Mouse (Mus musculus): Measurements from ENCODE around the gene Vwa7. TPM values are rescaled to one million over a fixed set of nuclear protein-coding genes. Genes with fewer than 3 reads are reported as not detected.

Vwa7 gene
- polyA plus RNA-seq, 1 experiment from 2014 or later, result 0.07 TPM

- Histone ChIP-seq H3K9ac (ENCODE audit: low read depth, low read length) (peak overlapping the region; percentile 87), H3K27ac (replicated peaks; ENCODE audit: low read depth, low read length) (peak overlapping the region; percentile 92), H3K4me3 (ENCODE audit: low read depth, low read length) (peak overlapping the region; percentile 66), H3K9me3 (ENCODE audit: control insufficient read depth, low read length) (no peaks in the 10 kb centered on the region), H3K4me2 (ENCODE audit: low read depth, low read length) (peak overlapping the region; percentile 98), H3K4me1 (ENCODE audit: control insufficient read depth, insufficient read depth, low read length) (peaks cover 42% of the 10 kb centered on the region), H3K36me3 (ENCODE audit: control insufficient read depth, insufficient read depth, low read length) (no peaks in the 10 kb centered on the region), H3K27me3 (replicated peaks; ENCODE audit: control insufficient read depth, insufficient read depth, low read length) (no peaks in the 10 kb centered on the region)
- 10% methylated on average over 19 of the region's 48 CpGs for WGBS
- ATAC-seq (ENCODE audit: low read depth) (no peak; the same call in 1 of the 2 replicates), DNase-seq (ENCODE audit: low spot score) (no peak)
Observed at GRCm38 (mm10) chr17:35045807-35046680, 29.7 kb downstream of the Vwa7 start.

GRCm38 (mm10) chr17:35046681-35047455, 30.5 kb downstream of the Vwa7 start, which contains the start of gene Msh5:
Msh5 (minus strand) TSS chr17:35046745.
- peak within 1 kb of the TSS; percentile 66 for H3K4me3 ChIP-seq (ENCODE audit: low read depth, low read length)
- no peaks in the 10 kb centered on the region for H3K9me3 ChIP-seq (ENCODE audit: control insufficient read depth, low read length)
- peak within 1 kb of the TSS; percentile 96 for H3K27ac ChIP-seq (replicated peaks; ENCODE audit: low read depth, low read length)
- H3K27me3 ChIP-seq (replicated peaks; ENCODE audit: control insufficient read depth, insufficient read depth, low read length), result no peaks in the 10 kb centered on the region
- no peaks in the 10 kb centered on the region for H3K36me3 ChIP-seq (ENCODE audit: control insufficient read depth, insufficient read depth, low read length)
- peak within 1 kb of the TSS; percentile 87 for H3K9ac ChIP-seq (ENCODE audit: low read depth, low read length)
- peak within 1 kb of the TSS; percentile 98 for H3K4me2 ChIP-seq (ENCODE audit: low read depth, low read length)
- 4% methylated on average over 29 of the region's 33 CpGs for WGBS
- DNase-seq (ENCODE audit: low spot score) (peak; percentile 99), ATAC-seq (ENCODE audit: low read depth) (peak; percentile 96)
- H3K4me1 ChIP-seq (ENCODE audit: control insufficient read depth, insufficient read depth, low read length), result peaks cover 45% of the 10 kb centered on the region

GRCm38 (mm10) chr17:35047688-35048087, 31.3 kb downstream of the Vwa7 start:
- H3K4me1 ChIP-seq (ENCODE audit: control insufficient read depth, insufficient read depth, low read length), result peaks cover 50% of the 10 kb centered on the region

GRCm38 (mm10) chr17:35048149-35048931, 32.0 kb downstream of the Vwa7 start:
- H3K36me3 ChIP-seq (ENCODE audit: control insufficient read depth, insufficient read depth, low read length), result peaks cover 14% of the 10 kb centered on the region
- H3K27ac ChIP-seq (replicated peaks; ENCODE audit: low read depth, low read length), result peak overlapping the region; percentile 96
- H3K4me3 ChIP-seq (ENCODE audit: low read depth, low read length), result no peak overlapping the region
- DNase-seq (ENCODE audit: low spot score), result no peak
- H3K27me3 ChIP-seq (replicated peaks; ENCODE audit: control insufficient read depth, insufficient read depth, low read length), result no peaks in the 10 kb centered on the region
- 35% methylated on average over 10 of the region's 11 CpGs for WGBS
- peaks cover 50% of the 10 kb centered on the region for H3K4me1 ChIP-seq (ENCODE audit: control insufficient read depth, insufficient read depth, low read length)
- H3K4me2 ChIP-seq (ENCODE audit: low read depth, low read length), result 0 out of 2 replicates have a peak overlapping the region, but pooled peaks have one; percentile 2
- ATAC-seq (ENCODE audit: low read depth), result no peak
- no peaks in the 10 kb centered on the region for H3K9me3 ChIP-seq (ENCODE audit: control insufficient read depth, low read length)
- no peak overlapping the region for H3K9ac ChIP-seq (ENCODE audit: low read depth, low read length)

More at GRCm38 (mm10) chr17:35047688-35048087, 31.3 kb downstream of the Vwa7 start:
- peak overlapping the region; percentile 96 for H3K27ac ChIP-seq (replicated peaks; ENCODE audit: low read depth, low read length)
- no peak for ATAC-seq (ENCODE audit: low read depth)
- no peaks in the 10 kb centered on the region for H3K9me3 ChIP-seq (ENCODE audit: control insufficient read depth, low read length)
- H3K9ac ChIP-seq (ENCODE audit: low read depth, low read length), result no peak overlapping the region
- H3K27me3 ChIP-seq (replicated peaks; ENCODE audit: control insufficient read depth, insufficient read depth, low read length), result no peaks in the 10 kb centered on the region
- 62% methylated on average over 1 of the region's 1 CpGs for WGBS
- H3K4me3 ChIP-seq (ENCODE audit: low read depth, low read length), result no peak overlapping the region
- H3K36me3 ChIP-seq (ENCODE audit: control insufficient read depth, insufficient read depth, low read length), result peaks cover 7% of the 10 kb centered on the region
- no peak for DNase-seq (ENCODE audit: low spot score)
- H3K4me2 ChIP-seq (ENCODE audit: low read depth, low read length), result 0 out of 2 replicates have a peak overlapping the region, but pooled peaks have one; percentile 2

- Histone ChIP-seq H3K36me3 (ENCODE audit: control insufficient read depth, insufficient read depth, low read length) (peaks cover 20% of the 10 kb centered on the region), H3K27me3 (replicated peaks; ENCODE audit: control insufficient read depth, insufficient read depth, low read length) (no peaks in the 10 kb centered on the region), H3K9me3 (ENCODE audit: control insufficient read depth, low read length) (no peaks in the 10 kb centered on the region), H3K27ac (replicated peaks; ENCODE audit: low read depth, low read length) (peak overlapping the region; percentile 96), H3K9ac (ENCODE audit: low read depth, low read length) (peak overlapping the region; percentile 84; the same call in 1 of the 2 replicates), H3K4me3 (ENCODE audit: low read depth, low read length) (peak overlapping the region; percentile 61; the same call in 1 of the 2 replicates), H3K4me2 (ENCODE audit: low read depth, low read length) (peak overlapping the region; percentile 83), H3K4me1 (ENCODE audit: control insufficient read depth, insufficient read depth, low read length) (peaks cover 50% of the 10 kb centered on the region)
- ATAC-seq (ENCODE audit: low read depth), result no peak
- no peak for DNase-seq (ENCODE audit: low spot score)
- WGBS, result 70% methylated on average over 5 of the region's 5 CpGs
Observed at GRCm38 (mm10) chr17:35048932-35049440, 32.6 kb downstream of the Vwa7 start.

GRCm38 (mm10) chr17:35049561-35050016, 33.2 kb downstream of the Vwa7 start, which contains the start of gene Clic1:
Clic1 (plus strand) TSS chr17:35049966.
- Histone ChIP-seq H3K9me3 (ENCODE audit: control insufficient read depth, low read length) (no peaks in the 10 kb centered on the region), H3K36me3 (ENCODE audit: control insufficient read depth, insufficient read depth, low read length) (peaks cover 25% of the 10 kb centered on the region), H3K4me1 (ENCODE audit: control insufficient read depth, insufficient read depth, low read length) (peaks cover 50% of the 10 kb centered on the region), H3K4me3 (ENCODE audit: low read depth, low read length) (peak within 1 kb of the TSS; percentile 61), H3K4me2 (ENCODE audit: low read depth, low read length) (peak within 1 kb of the TSS; percentile 83), H3K27ac (replicated peaks; ENCODE audit: low read depth, low read length) (peak within 1 kb of the TSS; percentile 96), H3K27me3 (replicated peaks; ENCODE audit: control insufficient read depth, insufficient read depth, low read length) (no peaks in the 10 kb centered on the region), H3K9ac (ENCODE audit: low read depth, low read length) (peak within 1 kb of the TSS; percentile 84)
- WGBS, result 2% methylated on average over 11 of the region's 11 CpGs
- DNase-seq (ENCODE audit: low spot score) (peak; percentile 94), ATAC-seq (ENCODE audit: low read depth) (peak; percentile 35)

- Histone ChIP-seq H3K4me2 (ENCODE audit: low read depth, low read length) (peak overlapping the region; percentile 83), H3K9ac (ENCODE audit: low read depth, low read length) (peak overlapping the region; percentile 84), H3K27ac (replicated peaks; ENCODE audit: low read depth, low read length) (peak overlapping the region; percentile 96), H3K27me3 (replicated peaks; ENCODE audit: control insufficient read depth, insufficient read depth, low read length) (no peaks in the 10 kb centered on the region), H3K9me3 (ENCODE audit: control insufficient read depth, low read length) (no peaks in the 10 kb centered on the region), H3K36me3 (ENCODE audit: control insufficient read depth, insufficient read depth, low read length) (peaks cover 30% of the 10 kb centered on the region), H3K4me1 (ENCODE audit: control insufficient read depth, insufficient read depth, low read length) (peaks cover 46% of the 10 kb centered on the region), H3K4me3 (ENCODE audit: low read depth, low read length) (peak overlapping the region; percentile 61)
- ATAC-seq (ENCODE audit: low read depth) (peak; percentile 34), DNase-seq (ENCODE audit: low spot score) (peak; percentile 85)
- under 1% methylated on average over 21 of the region's 27 CpGs for WGBS
Observed at GRCm38 (mm10) chr17:35050126-35050750, 33.9 kb downstream of the Vwa7 start.
